Mouse (Mus musculus): ENCODE data around the gene A930017K11Rik.
A peak's percentile ranks its signal among the peaks of the same experiment; 100 is the strongest.

Gene A930017K11Rik

DNA sequence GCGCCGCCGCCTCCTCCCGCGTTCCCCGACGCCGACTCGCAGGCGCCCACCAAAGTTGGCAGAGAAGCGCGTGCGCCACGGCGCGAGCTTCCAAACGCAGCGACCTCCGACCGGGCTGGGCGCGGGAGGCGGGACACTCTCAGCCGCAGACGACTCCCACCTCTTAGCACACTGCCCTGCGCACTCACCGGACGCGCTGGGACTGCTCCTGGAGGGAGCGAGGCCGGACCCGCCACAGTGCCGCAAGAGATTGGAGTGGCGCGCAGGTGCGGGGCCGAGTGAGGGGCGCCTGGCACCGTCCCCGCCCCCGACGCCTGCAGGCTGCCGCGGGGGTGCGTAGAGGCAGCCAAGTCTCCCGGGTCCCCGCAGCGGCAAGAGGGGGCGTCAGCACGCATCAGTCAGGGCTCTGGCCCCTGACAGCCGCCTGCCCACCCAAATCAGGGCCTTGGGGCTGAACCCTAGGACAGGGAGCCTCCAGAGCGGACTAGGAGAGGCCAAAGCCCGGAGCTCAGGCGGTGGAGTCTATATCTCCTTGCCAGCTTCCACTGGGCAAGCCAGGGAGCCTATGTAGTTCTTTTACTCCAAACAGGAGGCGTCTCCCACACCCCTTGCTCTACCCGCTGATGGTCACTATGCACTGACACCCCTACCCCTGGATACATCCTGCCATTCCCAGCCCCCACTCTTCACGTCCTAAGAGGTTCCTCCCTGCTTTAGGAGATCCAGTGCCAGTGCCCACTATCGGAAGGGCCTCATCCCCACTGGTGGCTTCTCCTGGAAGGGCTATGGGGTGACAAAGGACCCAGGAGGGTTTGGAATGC is at the start of gene A930017K11Rik:
TSS of gene A930017K11Rik (minus strand) at position 763 of the 821 bp plus-strand sequence.
- no peak for DNase-seq

GRCm38 (mm10) chr17:25998425-25998824 is 46.1 kb upstream of the A930017K11Rik start:
- no peak for DNase-seq

- DNase-seq: no peak
Observed at GRCm38 (mm10) chr17:25993489-25993888, 41.1 kb upstream of the A930017K11Rik start.

DNA sequence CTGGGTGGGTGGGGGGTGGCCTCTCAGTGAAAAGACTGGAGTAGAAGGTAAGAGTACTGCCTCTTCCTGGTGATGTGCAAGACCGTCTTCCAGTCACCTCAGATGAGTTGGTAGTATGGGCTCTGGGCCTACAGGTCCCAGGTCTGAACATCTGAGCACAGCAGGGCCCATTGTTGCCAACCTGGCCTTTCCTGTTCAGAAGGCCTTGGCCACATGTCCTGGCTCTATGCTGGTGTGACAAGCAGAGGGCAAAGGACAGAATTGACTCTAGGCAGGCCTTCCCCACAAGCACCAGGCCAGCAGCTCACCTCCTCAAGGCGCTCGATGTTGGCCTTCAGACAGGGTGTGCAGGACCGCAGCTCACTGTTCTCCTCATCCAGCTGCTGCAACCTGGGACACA is 39.9 kb upstream of the A930017K11Rik start:
- DNase-seq: no peak

DNA sequence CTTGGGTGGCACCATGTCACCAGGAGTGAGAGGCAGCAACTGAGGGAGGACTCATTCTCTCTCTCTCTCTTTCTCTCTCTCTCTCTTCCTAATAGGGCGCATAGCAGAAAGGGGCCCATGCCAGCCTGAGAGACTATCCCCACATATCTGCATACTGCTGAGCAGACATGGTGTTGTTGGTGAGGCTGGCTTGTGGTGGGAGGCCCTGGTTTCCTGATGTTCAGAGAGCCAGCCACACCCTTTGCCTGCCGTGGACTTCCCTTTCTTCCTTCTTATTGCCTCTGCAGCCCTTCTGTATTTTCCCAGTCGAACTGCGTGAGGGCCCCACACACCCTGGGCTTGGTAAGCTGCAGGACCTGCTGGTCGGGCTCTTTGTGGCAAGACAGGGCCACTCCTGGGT is 38.0 kb upstream of the A930017K11Rik start:
- DNase-seq: no peak

GRCm38 (mm10) chr17:25985306-25986294 is 33.2 kb upstream of the A930017K11Rik start, which contains the start of gene Capn15:
Gene Capn15 (minus strand): TSS chr17:25985796.
- DNase-seq: peak; percentile 84 to 88

DNA sequence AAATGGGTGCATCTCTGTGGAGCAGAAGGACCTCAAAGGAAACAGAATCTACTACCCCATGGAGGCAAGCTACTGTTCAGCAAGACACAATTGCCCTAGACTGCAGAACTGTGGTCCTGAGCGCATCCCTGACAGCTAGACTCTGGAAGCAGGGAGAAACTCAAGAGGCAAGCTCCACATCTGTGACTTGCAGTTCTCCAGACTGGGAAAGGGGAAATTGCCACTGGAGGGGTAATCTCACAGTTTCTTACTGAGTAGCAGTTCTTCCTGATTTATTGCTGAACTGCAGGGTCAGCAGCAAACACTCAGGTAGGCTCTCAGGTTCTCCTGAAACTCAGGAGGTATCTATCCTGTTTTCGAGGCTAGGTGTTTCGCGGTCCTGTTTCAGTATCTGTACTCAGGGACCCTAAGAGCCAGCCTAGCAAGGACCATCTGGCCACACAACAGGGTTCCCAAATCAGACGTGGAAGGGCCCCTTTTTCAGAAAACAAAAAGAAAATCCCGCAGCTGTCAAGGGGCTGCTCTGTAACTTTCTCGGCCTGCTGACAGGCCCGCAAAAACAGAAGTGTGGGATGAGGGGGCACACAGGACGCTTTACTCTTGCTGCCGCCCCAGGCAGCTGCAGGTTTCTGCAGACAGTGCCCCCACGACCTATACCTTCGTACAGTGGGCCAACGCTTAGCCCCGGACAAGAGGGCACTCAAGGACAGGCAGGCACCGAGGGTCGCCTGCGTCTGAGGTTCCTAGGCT is 32.4 kb upstream of the A930017K11Rik start:
- no peak for DNase-seq

DNA sequence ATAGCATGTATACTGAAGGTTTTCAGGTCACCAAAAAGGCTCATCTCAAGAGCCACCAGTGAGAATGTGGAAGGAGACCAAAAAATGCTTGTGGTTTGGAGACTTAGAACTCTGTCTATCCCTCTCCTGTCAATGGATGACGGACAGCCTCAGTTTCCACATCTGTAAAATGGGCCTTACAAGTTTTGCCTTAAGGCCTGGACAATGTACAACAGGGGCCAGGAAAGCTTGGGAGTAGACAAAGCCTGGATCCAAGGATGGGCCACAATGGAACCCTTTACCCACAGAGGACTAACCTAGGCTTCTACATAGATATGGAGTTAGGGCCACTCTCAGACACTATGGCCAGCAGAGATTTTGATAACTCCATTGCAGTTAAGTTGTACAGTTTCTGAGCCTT is 31.7 kb upstream of the A930017K11Rik start:
- no peak for DNase-seq

GRCm38 (mm10) chr17:25982913-25983312 is 30.5 kb upstream of the A930017K11Rik start:
- DNase-seq: no peak

GRCm38 (mm10) chr17:25980854-25981253 is 28.5 kb upstream of the A930017K11Rik start:
- DNase-seq: no peak

DNA sequence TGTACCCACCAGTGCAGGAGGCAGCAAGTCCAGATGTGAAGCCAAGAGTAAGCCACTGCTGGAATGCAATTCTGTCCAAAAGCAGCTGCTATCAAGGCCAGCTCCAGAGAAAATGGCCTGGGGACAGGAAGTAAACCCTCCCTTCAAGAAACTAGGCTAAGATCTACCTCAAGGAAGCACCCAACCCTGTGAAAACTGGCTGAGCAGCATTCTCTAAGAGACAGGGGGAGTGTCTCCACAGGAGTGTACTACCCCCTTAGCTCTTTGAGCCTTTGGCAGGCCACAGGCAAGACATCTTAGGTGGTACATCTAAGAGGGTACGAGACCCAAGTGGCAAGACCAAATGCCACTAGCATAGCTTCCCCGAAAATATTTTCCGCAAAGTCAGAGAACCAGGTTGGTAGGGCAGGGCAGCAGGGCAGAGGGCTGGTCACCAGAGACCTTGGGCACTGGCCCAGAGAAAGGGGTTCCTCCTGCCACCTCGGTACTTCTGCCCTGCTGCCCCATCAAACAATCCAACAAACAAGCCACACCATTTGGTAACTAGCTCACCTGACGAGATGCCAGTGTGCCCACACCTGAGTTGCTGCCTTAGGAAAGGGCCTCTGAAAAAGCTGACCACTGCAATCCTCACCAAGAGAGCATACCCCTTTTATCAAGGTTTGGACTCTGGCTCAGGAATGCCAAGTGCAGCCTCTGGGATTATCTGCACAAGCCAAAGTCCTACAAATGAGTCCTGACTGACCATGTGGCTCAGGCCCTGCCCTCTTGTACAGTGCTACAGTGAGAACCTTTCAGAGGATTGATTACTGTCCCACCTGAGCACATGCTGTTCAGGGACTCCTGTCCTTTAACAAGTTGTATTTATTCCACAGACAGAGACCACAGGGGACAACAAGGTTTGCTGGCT is 27.7 kb upstream of the A930017K11Rik start:
- no peak for DNase-seq

DNA sequence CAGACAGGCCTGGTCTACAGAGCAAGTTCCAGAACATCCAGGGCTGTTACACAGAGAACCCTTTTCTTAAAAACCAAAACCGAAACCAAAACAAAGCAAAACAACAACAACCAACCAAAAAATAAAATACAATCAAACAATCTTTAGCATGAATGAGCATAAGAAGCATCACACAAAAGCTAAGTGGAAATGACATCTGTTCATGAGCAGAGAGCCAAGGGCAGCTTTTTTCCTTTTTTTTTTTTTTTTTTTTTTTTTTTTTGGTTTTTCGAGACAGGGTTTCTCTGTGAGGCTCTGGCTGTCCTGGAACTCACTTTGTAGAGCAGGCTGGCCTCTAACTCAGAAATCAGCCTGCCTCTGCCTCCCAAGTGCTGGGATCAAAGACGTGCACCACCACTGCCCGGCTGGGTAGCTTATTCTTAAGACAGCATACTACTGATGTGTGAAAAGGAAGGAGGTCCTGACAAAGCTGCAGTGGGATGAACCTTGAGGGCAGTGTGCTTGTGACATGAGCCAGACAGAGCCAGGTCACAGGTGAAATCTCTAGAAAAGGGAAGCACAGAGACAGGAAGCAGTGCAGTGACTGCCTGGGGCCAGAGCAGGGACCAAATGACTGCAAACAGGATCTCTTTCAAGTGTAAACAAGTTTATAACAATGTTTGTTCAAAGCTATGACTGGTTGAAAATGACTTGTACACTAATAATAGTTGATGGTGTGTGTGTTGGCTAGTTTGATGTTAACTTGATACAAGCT is 18.8 kb upstream of the A930017K11Rik start:
- no peak for DNase-seq

- no peak for DNase-seq
Observed at GRCm38 (mm10) chr17:25970448-25970847, 18.1 kb upstream of the A930017K11Rik start.

- DNase-seq: no peak
Observed at GRCm38 (mm10) chr17:25968176-25968575, 15.8 kb upstream of the A930017K11Rik start.

DNA sequence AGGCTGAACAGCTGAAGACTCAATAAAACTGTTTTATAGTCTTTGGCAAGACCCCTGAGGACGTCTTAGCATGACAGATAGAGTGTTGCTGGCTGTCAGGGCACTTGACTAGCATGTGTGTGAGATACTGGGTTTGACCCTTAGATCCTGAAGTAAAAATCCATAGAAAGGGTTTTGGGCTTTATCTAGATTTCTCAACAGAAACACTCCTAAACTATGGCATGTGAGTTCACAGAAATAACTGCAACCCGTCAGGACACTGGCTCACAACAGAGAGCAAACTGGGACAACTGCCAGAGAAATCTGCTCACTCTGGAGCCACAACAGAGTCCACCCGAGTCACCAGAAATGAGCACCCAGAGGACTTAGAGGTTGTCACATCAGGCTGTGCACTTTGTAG is 15.3 kb upstream of the A930017K11Rik start:
- no peak for DNase-seq

DNA sequence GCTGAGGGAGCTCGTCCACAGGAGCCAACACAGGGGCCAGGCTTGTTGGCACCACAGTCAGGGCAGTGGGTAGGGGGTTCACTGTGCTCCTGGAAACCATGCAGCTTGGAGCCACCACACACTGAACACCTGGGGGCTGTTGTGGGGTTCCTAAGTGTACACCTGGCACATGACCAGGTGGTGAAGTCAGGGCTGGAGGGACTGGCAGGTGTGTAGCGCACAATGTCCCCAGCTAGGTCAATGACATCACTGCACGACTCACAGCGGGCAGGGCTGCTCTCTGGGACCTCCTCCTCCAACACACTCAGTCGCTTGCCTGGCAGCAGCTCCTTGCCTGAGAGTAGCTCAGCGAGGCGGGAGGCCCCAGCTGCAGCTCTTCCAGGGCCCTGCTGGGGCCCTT is 11.9 kb upstream of the A930017K11Rik start:
- DNase-seq: no peak

DNA sequence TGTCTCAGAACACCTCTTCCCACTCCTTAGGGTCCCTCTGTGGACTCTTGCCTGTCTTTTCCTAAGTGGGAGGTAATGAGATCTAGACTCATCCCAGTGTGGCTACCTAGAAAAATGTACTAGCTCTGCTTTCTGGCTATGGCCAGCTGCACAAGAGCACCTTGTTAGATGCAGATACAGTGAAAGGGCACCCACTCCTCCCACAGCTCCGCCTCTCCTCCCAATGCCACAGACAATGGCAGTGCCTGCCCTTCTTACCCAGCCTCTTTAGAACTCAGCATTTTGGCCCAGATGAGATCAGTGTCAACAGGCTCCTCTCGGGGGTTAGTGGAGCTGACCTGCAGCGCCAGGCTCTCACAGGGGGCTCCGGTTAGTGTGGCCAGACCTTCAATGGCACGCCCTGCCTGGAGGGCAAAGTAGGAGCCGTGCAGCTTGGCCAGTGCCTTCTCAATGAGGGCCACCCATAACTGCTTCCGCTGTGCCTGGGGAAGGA is 10.1 kb upstream of the A930017K11Rik start:
- no peak for DNase-seq

- DNase-seq: no peak
Observed at GRCm38 (mm10) chr17:25961566-25961965, 9.2 kb upstream of the A930017K11Rik start.

GRCm38 (mm10) chr17:25959630-25960467 is 7.5 kb upstream of the A930017K11Rik start:
- no peak for DNase-seq

All from spleen, adult 18-20 months (tissue).